Mouse (Mus musculus) hindbrain, postnatal 0 days (tissue): ENCODE measurements around the gene Ppl. TPM values are rescaled to one million over a fixed set of nuclear protein-coding genes. Genes with fewer than 3 reads are reported as not detected.

Source experiments
- ATAC-seq: fragments of 200-750 bp; cut with Nextera tagmentation; 2 replicates; pipeline ENCODE4 v1.8.0; 2017; ENCODE audit warnings: mild to moderate bottlenecking, moderate TSS enrichment, moderate library complexity
- DNase-seq: peaks from one replicate; pipeline ENCODE4 v3.0.0-alpha.2; 2015; ENCODE audit warnings: low spot score
- H3K27ac ChIP-seq: fragments of 300-500 bp; sonication (generic); 2 replicates; pipeline ENCODE4 v1.5.1; 2014; ENCODE audit warnings: mild to moderate bottlenecking
- H3K27me3 ChIP-seq: fragments of 300-500 bp; sonication (generic); 2 replicates; pipeline ENCODE4 v1.6.1; 2014; ENCODE audit warnings: low read length, mixed read lengths; ENCODE audit not compliant: insufficient read depth
- H3K36me3 ChIP-seq: fragments of 300-500 bp; sonication (generic); 2 replicates; pipeline ENCODE4 v1.6.1; 2014; ENCODE audit warnings: low read length, mixed read lengths; ENCODE audit not compliant: insufficient read depth
- H3K4me1 ChIP-seq: fragments of 300-500 bp; sonication (generic); 2 replicates; pipeline ENCODE4 v1.6.1; 2014; ENCODE audit warnings: antibody characterized with exemption, low read length, mixed read lengths; ENCODE audit not compliant: insufficient read depth
- H3K4me2 ChIP-seq: fragments of 300-500 bp; sonication (generic); 2 replicates; pipeline ENCODE4 v1.6.1; 2014; ENCODE audit warnings: low read depth, mild to moderate bottlenecking, low read length, moderate library complexity, mixed read lengths
- H3K4me3 ChIP-seq: fragments of 300-500 bp; sonication (generic); 2 replicates; pipeline ENCODE4 v1.5.1; 2014; ENCODE audit warnings: low read length
- H3K9ac ChIP-seq: fragments of 300-500 bp; sonication (generic); replicated peaks from 2 replicates; pipeline ENCODE4 v1.6.1; 2014; ENCODE audit warnings: mild to moderate bottlenecking, low read length, moderate library complexity, mixed read lengths
- H3K9me3 ChIP-seq: fragments of 300-500 bp; sonication (generic); 2 replicates; pipeline ENCODE4 v1.6.1; 2016; ENCODE audit warnings: low read length, mixed read lengths
- CTCF ChIP-seq: IDR thresholded peaks from 2 replicates; pipeline ENCODE4 v1.5.1; 2016; ENCODE audit warnings: antibody characterized with exemption, control low read depth, low read depth
- WGBS: fragments of 180-500 bp; shearing (Covaris S2); extraction: QIAGEN DNeasy Blood & Tissue Kit; methylation state at CpG from one replicate; pipeline ENCODE4 v1.1.7; 2014; 5-methylcytosine and 5-hydroxymethylcytosine counted together
- polyA plus RNA-seq: library from polyadenylated mRNA; unstranded; fragments of >200 nt; fragmentation: Nextera tagmentation; extraction: Ambion mirVana; gene quantifications from 2 replicates; pipeline ENCODE4 v1.2.1, GENCODE M21; 2015
- total RNA-seq: library from RNA; depleted of rRNA; stranded (reverse); fragments of >200 nt; gene quantifications from 2 replicates; pipeline ENCODE4 v1.2.3, GENCODE M21; 2014; rRNA removed

Ppl gene
- total RNA-seq (0.07 and 0.16 TPM in 2 replicates), polyA plus RNA-seq (0.13 and 0.16 TPM in 2 replicates)

- no peak for ATAC-seq
- 0 out of 2 replicates have a peak, but pooled peaks have one; percentile 12 for TF ChIP-seq CTCF
- no peak for DNase-seq
- Histone ChIP-seq H3K4me3 (peak within 1 kb of the TSS; percentile 34), H3K9ac (no peak within 1 kb of the TSS; the same call in 1 of the 2 replicates), H3K27me3 (peaks cover 46% of the 10 kb centered on the region), H3K4me1 (peaks cover 6% of the 10 kb centered on the region; the same call in 1 of the 2 replicates), H3K36me3 (no peaks in the 10 kb centered on the region), H3K9me3 (no peaks in the 10 kb centered on the region), H3K27ac (no peak within 1 kb of the TSS), H3K4me2 (peak within 1 kb of the TSS; percentile 52)
- WGBS: under 1% methylated on average over 34 of the region's 39 CpGs
These were observed at the start of gene Ppl for GRCm38 (mm10) chr16:5132401-5132801. TSS of gene Ppl (minus strand) at chr16:5132421.

GRCm38 (mm10) chr16:5172636-5173035, 40.4 kb upstream of the Ppl start:
- Histone ChIP-seq H3K9ac (no peak overlapping the region), H3K4me3 (no peak overlapping the region), H3K4me1 (no peaks in the 10 kb centered on the region), H3K4me2 (no peak overlapping the region), H3K27me3 (no peaks in the 10 kb centered on the region), H3K9me3 (no peaks in the 10 kb centered on the region), H3K36me3 (no peaks in the 10 kb centered on the region), H3K27ac (no peak overlapping the region)
- DNase-seq: no peak
- ATAC-seq: no peak
- TF ChIP-seq CTCF: no peak
- WGBS: 89% methylated on average over 6 of the region's 6 CpGs

DNA sequence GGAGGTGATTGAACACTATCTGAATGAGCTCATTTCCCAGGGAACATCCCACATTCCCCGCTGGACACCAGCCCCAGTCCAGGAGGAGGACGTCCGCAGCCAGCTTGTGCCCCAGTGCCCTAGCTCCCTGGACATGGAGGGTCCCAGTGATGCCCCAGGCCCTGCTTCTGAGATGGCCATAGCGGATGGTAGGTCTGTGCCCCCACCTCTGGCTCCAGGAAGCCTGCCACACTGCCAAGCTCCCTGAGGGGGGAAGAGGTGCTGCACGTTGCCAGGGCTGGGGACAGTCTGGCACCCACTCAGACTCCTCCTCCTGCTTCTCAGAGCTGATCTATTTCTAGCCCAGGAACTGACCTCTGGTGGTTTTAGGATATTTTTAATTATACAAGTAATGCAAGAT, 36.6 kb upstream of the Ppl start:
- DNase-seq: no peak
- ATAC-seq: no peak
- WGBS: 73% methylated on average over 5 of the region's 5 CpGs

DNA sequence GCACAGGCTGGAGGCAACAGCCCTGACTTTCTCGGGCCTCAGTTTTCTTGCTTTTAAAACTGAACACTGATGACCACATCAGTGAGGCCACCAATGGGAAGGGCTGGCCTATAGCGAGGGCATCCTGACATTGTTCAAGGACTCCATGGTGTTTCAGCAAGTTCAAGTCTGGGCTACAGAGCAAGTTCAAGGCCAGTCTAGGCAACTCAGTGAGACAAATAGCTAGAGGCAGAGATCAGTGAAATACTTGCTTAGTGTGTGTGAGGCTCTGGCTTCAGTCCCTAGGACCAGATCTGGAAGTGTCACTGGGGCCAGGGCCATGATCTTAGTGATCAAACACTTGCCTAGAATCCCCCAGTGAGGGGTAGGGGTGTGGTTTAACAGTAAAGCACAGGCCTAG, 35.8 kb upstream of the Ppl start:
- no peak for ATAC-seq
- 85% methylated on average over 2 of the region's 2 CpGs for WGBS
- Histone ChIP-seq H3K4me3 (no peak overlapping the region), H3K9me3 (no peaks in the 10 kb centered on the region), H3K9ac (no peak overlapping the region), H3K4me1 (no peaks in the 10 kb centered on the region), H3K27ac (no peak overlapping the region), H3K4me2 (no peak overlapping the region), H3K27me3 (no peaks in the 10 kb centered on the region), H3K36me3 (no peaks in the 10 kb centered on the region)
- no peak for DNase-seq
- TF ChIP-seq CTCF: no peak

More for the DNA sequence above, 36.6 kb upstream of the Ppl start:
- Histone ChIP-seq H3K27me3 (no peaks in the 10 kb centered on the region), H3K9me3 (no peaks in the 10 kb centered on the region), H3K9ac (no peak overlapping the region), H3K4me3 (no peak overlapping the region), H3K4me2 (no peak overlapping the region), H3K36me3 (no peaks in the 10 kb centered on the region), H3K27ac (no peak overlapping the region), H3K4me1 (no peaks in the 10 kb centered on the region)
- no peak for TF ChIP-seq CTCF

GRCm38 (mm10) chr16:5164327-5164726, 32.1 kb upstream of the Ppl start:
- H3K4me3 ChIP-seq: no peak overlapping the region
- H3K4me2 ChIP-seq: no peak overlapping the region
- H3K9ac ChIP-seq: no peak overlapping the region
- no peak for TF ChIP-seq CTCF
- whole genome bisulfite sequencing: 56% methylated on average over 6 of the region's 6 CpGs
- no peak overlapping the region for H3K27ac ChIP-seq
- no peaks in the 10 kb centered on the region for H3K36me3 ChIP-seq
- H3K27me3 ChIP-seq: no peaks in the 10 kb centered on the region
- H3K9me3 ChIP-seq: no peaks in the 10 kb centered on the region
- DNase-seq: no peak
- no peak for ATAC-seq
- no peaks in the 10 kb centered on the region for H3K4me1 ChIP-seq

- DNase-seq: no peak
- no peak overlapping the region for H3K27ac ChIP-seq
- WGBS: 76% methylated on average over 8 of the region's 8 CpGs
These were observed 27.0 kb upstream of the Ppl start for GRCm38 (mm10) chr16:5159248-5159647.

DNA sequence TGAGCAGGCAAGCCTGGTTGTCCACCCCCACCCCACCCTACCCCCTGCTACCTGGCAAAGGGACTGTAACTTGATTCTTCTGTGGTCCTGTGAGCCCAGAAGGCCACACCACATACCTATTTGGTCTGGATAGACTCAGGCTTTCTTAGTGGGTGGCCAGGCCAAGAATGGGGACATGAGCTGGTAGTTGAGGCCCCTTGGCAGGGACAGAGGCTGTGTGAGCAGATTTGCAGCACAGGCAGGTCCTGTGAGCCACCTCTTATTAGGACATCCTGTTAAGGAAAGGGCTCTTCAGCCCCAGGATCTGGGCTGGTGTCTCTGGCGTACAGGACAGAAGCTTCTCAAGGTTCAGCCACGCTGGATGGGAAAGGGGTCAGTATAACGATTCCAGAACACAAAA, 24.9 kb upstream of the Ppl start:
- 94% methylated on average over 3 of the region's 3 CpGs for WGBS
- Histone ChIP-seq H3K4me1 (no peaks in the 10 kb centered on the region), H3K9ac (no peak overlapping the region)

More at GRCm38 (mm10) chr16:5159248-5159647, 27.0 kb upstream of the Ppl start:
- H3K4me1 ChIP-seq: no peaks in the 10 kb centered on the region
- TF ChIP-seq CTCF: no peak
- ATAC-seq: no peak
- no peak overlapping the region for H3K4me2 ChIP-seq
- no peak overlapping the region for H3K9ac ChIP-seq
- H3K9me3 ChIP-seq: no peaks in the 10 kb centered on the region
- no peaks in the 10 kb centered on the region for H3K36me3 ChIP-seq
- no peaks in the 10 kb centered on the region for H3K27me3 ChIP-seq
- H3K4me3 ChIP-seq: no peak overlapping the region

More for the DNA sequence above, 24.9 kb upstream of the Ppl start:
- Histone ChIP-seq H3K27me3 (no peaks in the 10 kb centered on the region), H3K27ac (no peak overlapping the region), H3K4me2 (no peak overlapping the region), H3K36me3 (no peaks in the 10 kb centered on the region), H3K4me3 (no peak overlapping the region), H3K9me3 (no peaks in the 10 kb centered on the region)
- TF ChIP-seq CTCF: no peak
- DNase-seq (no peak), ATAC-seq (no peak)
